Mouse (Mus musculus): ENCODE measurements at regions not wholly inside any gene's neighbourhood (a gene's known extent, or its start where the extent isn't known, plus 50 kb on each side); places are given as distances from the start of the nearest gene placed in this dataset.
"Not testable (repeated sequence)": the region's sequence is repeated elsewhere in the genome, so short reads cannot be mapped to it uniquely, and the experiment has no call there.

DNA sequence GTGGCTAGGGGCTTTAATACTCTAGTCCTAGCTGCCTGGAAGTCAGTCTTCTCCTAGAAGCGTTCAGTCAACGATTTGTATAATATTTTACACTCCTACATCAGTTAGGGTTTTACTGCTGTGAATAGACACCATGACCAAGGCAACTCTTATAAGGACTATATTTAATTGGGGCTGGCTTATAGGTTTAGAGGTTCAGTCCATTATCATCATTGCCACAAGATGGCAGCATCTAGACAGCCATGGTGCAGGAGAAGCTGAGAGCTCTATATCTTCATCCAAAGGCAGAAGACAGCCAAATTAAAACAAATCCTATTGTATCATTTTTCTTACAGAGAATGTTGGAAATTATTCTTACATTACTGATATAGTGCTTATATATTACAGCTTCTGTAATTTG is 167.0 kb upstream of the Ndn start:
- no peak for DNase-seq

DNA sequence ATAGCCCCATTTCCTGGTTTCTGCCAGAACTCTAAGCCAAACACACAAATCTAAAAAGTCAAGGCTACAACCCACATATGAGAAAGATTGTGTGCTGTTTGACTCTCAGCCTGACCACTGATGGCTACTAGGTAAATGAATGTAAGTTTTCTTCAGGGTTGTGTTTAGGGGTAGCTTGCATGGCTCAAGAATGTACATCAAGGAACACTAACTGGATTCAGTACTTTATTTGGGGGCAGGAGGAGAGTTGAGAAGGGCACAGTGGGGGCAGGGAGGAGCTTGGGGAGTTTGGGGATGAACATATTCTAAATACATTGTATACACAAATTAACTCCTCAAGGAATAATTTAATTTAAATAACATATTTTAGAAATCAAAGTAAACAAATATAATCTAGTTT is 137.8 kb upstream of the Ndn start:
- DNase-seq: no peak

- DNase-seq: peak; percentile 12
Observed at GRCm38 (mm10) chr7:62209117-62209700, 137.2 kb upstream of the Ndn start.

- DNase-seq: no peak
Observed at GRCm38 (mm10) chr7:62225184-62225583, 121.2 kb upstream of the Ndn start.

DNA sequence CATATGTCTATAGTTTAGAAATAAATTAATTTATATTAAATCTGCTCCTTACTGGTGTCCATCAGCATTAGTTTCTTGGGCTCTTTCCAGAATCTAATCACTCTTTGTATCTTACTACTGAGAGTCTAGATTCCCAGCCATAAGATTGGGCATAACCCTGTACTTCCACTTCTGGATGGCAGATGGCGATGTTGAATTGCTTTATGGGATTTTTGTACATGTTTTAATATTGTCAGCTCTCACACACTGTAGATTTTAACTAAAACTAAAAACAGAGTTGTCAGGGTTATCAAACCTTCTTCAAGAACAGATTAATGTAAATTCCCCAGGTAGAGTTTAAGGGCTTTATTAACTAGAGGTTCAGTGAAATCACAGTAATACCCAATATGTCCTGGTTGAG is 118.6 kb upstream of the Ndn start:
- no peak for DNase-seq

GRCm38 (mm10) chr7:62230713-62231112 is 115.7 kb upstream of the Ndn start:
- no peak for DNase-seq

DNA sequence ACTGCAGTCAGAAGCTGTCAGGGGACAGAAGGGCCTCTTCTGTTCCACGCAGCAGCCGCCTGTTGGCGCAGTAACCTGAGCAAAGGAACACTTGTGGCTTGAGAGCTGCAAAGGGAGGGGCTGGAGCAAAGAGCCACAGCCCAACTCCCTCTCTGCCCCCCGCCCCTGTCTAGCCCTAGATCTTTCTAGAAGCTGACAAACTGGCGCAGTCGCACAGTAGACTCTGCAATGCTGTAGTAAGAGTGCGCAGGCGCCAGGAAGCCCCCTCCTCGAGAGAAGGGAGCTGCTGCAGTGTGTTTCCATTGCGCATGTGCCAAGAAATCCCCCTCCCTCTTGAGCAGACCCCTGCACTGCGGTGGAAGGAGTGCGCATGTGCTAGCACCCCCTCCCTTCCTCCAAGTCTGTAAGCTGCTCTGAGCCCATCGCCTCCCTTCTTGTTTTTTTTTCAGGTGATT is 115.2 kb upstream of the Ndn start:
- DNase-seq: peak; percentile 3

GRCm38 (mm10) chr7:62232076-62232475 is 114.3 kb upstream of the Ndn start:
- DNase-seq: no peak

DNA sequence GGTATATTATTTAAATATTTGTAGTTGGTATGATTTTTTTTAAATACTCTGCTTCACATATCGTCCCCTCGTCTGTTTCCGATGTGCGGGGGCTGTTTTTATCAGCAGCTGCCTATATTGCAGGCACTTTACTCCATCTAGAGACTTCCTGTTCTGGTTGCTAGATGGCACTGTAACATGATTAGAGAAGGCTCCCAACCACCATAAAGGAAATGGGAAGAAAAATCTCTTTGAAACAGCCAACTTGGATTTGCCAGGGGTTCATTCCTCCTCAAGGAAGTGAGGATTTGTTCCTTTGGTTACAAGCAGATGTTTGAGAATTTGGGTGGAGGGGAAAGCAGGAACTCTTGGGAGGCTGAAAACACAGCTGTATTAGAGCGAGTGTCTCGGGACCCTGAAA is 112.3 kb upstream of the Ndn start:
- DNase-seq: no peak

- no peak for DNase-seq
Observed at GRCm38 (mm10) chr7:62235766-62236165, 110.6 kb upstream of the Ndn start.

DNA sequence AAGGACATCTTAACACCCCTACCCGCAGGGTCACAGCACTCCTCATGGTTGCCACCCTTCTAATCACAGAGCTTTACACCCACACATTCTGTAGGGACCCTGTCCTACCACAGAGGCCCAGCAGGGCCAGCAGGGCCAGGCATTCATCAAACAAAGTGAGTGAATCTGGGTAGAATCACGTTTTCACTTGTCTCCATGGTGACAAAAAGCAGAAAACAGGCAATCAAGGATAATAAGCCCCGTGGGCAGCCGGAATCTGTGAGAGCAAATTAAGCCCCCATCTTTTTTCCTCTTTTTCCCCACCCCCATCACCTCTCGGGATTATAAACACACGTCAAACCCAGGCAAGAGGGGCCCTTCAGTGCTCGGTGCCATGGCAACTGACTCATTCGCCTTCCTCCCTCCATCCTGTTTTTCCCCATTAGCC is 84.7 kb upstream of the Ndn start:
- DNase-seq: no peak

DNA sequence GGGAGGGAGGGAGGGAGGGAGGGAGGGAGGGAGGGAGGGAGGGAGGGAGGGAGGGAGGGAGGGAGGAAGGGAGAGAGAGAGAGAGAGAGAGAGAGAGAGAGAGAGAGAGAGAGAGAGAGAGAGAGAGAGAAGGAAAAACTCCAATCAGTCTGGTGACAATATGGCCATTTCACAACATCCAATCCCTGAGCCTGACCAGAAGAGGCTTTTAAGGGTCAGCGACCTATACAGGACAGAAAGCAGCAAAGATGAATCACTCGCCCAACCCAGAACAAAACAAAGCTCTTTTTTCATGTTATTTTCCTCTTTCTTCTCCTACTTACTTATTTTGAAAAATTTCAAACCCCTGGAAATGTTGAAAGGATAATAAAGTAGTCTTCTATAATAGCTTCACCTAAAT is 84.2 kb upstream of the Ndn start:
- not testable (repeated sequence) for DNase-seq

- DNase-seq: no peak
Observed at GRCm38 (mm10) chr7:62269156-62269855, 77.1 kb upstream of the Ndn start.

DNA sequence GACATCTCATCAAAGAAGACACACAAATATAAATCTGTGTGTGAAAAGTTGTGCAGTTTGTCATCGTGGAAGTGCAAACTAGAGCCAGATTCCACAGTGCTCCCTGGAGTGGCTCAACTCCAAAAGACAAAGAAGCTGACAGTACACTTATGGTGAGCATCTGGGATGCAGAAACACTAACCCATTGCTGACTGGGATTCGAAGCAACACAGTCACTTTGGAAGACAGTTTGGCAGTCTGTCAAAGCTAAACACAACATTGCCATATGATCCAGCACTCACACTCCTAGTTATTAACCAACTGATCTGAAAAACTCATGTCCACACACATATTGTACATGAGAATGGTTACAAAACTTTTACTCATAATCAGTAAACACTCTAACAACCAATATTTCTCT is 70.2 kb upstream of the Ndn start:
- DNase-seq: no peak

DNA sequence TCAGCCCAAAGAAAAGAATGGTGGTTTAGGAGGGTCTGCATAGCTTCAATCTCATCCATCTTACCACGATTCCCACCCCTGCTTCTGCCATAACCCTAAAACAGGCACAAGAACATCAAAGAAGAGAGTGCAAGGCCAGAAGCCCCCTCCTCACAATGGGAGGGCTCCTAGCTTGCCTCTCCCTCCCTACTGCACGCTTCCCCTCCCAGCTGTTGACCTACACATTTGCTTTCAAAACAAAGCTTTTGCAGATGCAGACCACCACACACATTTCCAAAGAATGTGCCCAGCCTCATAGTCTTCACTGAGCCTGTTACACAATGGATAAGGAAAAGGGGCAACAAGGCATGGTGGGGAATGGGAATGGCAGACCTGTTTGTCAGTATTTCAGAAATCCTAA is 67.9 kb upstream of the Ndn start:
- no peak for DNase-seq

GRCm38 (mm10) chr7:62279022-62279421 is 67.3 kb upstream of the Ndn start:
- DNase-seq: no peak
